Mouse (Mus musculus): ENCODE measurements around the gene Map2k4. TPM values are rescaled to one million over a fixed set of nuclear protein-coding genes. Genes with fewer than 3 reads are reported as not detected.

The Map2k4 gene
- polyA plus RNA-seq, 1 experiment from 2014 or later = 60.2 TPM

DNA sequence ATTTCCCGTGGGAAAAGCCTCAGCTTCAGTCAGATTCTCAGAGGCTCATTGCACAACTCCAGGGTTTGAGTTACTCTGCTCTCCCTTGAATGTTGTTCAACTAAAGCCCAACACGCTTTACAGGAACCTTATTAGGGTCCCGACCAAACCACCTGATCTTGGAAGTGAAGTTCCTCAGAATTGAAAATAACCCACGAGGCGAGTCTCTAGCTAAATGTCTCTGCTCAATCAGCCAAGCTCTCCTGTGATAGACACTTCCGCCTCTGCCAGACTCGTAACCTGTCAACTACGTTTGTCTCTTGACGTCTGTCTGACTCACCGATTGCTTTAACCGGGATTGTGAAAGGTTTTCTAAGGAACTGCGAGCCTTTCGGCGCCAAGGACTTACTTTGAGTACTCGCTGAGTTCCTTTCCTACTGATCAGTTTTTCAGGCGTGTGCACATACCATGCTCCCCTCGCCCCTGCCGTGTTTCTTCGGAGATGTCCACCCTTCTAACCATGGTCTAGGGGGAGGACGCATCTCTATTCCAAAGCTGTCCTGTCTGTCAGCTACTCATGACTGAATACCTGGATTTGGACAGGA is 18.3 kb upstream of the Map2k4 start:
- no peaks in the 10 kb centered on the region for H3K27me3 ChIP-seq (ENCODE audit: insufficient read depth, low read length)
- peak; percentile 2; the same call in 1 of the 2 replicates for ATAC-seq (ENCODE audit: low FRiP score, low TSS enrichment)
- H3K36me3 ChIP-seq (ENCODE audit: insufficient read depth, low read length) = no peaks in the 10 kb centered on the region
- H3K4me1 ChIP-seq (ENCODE audit: insufficient read depth, low read length) = peaks cover 8% of the 10 kb centered on the region
- H3K4me3 ChIP-seq (ENCODE audit: low read length) = peak overlapping the region; percentile 80
- H3K27ac ChIP-seq (ENCODE audit: low read length) = peak overlapping the region; percentile 60
- H3K9ac ChIP-seq (replicated peaks; ENCODE audit: low read length) = peak overlapping the region; percentile 61
- 1% methylated on average over 20 of the region's 20 CpGs for WGBS
- H3K4me2 ChIP-seq (replicated peaks; ENCODE audit: low read depth, low read length) = peak overlapping the region; percentile 84
- no peaks in the 10 kb centered on the region for H3K9me3 ChIP-seq (ENCODE audit: low read length)

- Histone ChIP-seq H3K9ac (replicated peaks; ENCODE audit: low read length) (no peak overlapping the region), H3K27me3 (ENCODE audit: insufficient read depth, low read length) (no peaks in the 10 kb centered on the region), H3K9me3 (ENCODE audit: low read length) (no peaks in the 10 kb centered on the region), H3K4me3 (ENCODE audit: low read length) (no peak overlapping the region), H3K4me2 (replicated peaks; ENCODE audit: low read depth, low read length) (no peak overlapping the region), H3K36me3 (ENCODE audit: insufficient read depth, low read length) (no peaks in the 10 kb centered on the region), H3K27ac (ENCODE audit: low read length) (no peak overlapping the region), H3K4me1 (ENCODE audit: insufficient read depth, low read length) (no peaks in the 10 kb centered on the region)
- 61% methylated on average over 3 of the region's 3 CpGs for WGBS
- ATAC-seq (ENCODE audit: low FRiP score, low TSS enrichment) = no peak
Observed at GRCm38 (mm10) chr11:65801899-65802298, 13.8 kb upstream of the Map2k4 start.

GRCm38 (mm10) chr11:65795896-65796295 is 7.8 kb upstream of the Map2k4 start:
- H3K9ac ChIP-seq (replicated peaks; ENCODE audit: low read length) = no peak overlapping the region
- ATAC-seq (ENCODE audit: low FRiP score, low TSS enrichment) = no peak
- H3K9me3 ChIP-seq (ENCODE audit: low read length) = no peaks in the 10 kb centered on the region
- H3K4me3 ChIP-seq (ENCODE audit: low read length) = no peak overlapping the region
- H3K4me1 ChIP-seq (ENCODE audit: insufficient read depth, low read length) = no peaks in the 10 kb centered on the region
- 73% methylated on average over 1 of the region's 1 CpGs for WGBS
- H3K36me3 ChIP-seq (ENCODE audit: insufficient read depth, low read length) = no peaks in the 10 kb centered on the region
- no peak overlapping the region for H3K4me2 ChIP-seq (replicated peaks; ENCODE audit: low read depth, low read length)
- no peak overlapping the region for H3K27ac ChIP-seq (ENCODE audit: low read length)
- H3K27me3 ChIP-seq (ENCODE audit: insufficient read depth, low read length) = no peaks in the 10 kb centered on the region

GRCm38 (mm10) chr11:65794428-65795219 is 6.5 kb upstream of the Map2k4 start:
- H3K36me3 ChIP-seq (ENCODE audit: insufficient read depth, low read length) = no peaks in the 10 kb centered on the region
- H3K4me2 ChIP-seq (replicated peaks; ENCODE audit: low read depth, low read length) = no peak overlapping the region
- H3K9me3 ChIP-seq (ENCODE audit: low read length) = no peaks in the 10 kb centered on the region
- no peak for ATAC-seq (ENCODE audit: low FRiP score, low TSS enrichment)
- H3K4me3 ChIP-seq (ENCODE audit: low read length) = no peak overlapping the region
- WGBS = 66% methylated on average over 10 of the region's 10 CpGs
- H3K27me3 ChIP-seq (ENCODE audit: insufficient read depth, low read length) = no peaks in the 10 kb centered on the region
- no peak overlapping the region for H3K27ac ChIP-seq (ENCODE audit: low read length)
- H3K9ac ChIP-seq (replicated peaks; ENCODE audit: low read length) = no peak overlapping the region
- no peaks in the 10 kb centered on the region for H3K4me1 ChIP-seq (ENCODE audit: insufficient read depth, low read length)

GRCm38 (mm10) chr11:65787421-65788151 is 511 bp downstream of the Map2k4 start:
- H3K27ac ChIP-seq (ENCODE audit: low read length) = peak overlapping the region; percentile 75
- WGBS = 0% methylated on average over 56 of the region's 71 CpGs
- peaks cover 14% of the 10 kb centered on the region for H3K4me1 ChIP-seq (ENCODE audit: insufficient read depth, low read length)
- peak overlapping the region; percentile 97 for H3K9ac ChIP-seq (replicated peaks; ENCODE audit: low read length)
- ATAC-seq (ENCODE audit: low FRiP score, low TSS enrichment) = peak; percentile 89
- H3K4me2 ChIP-seq (replicated peaks; ENCODE audit: low read depth, low read length) = peak overlapping the region; percentile 67
- H3K27me3 ChIP-seq (ENCODE audit: insufficient read depth, low read length) = no peaks in the 10 kb centered on the region
- no peaks in the 10 kb centered on the region for H3K9me3 ChIP-seq (ENCODE audit: low read length)
- peak overlapping the region; percentile 80 for H3K4me3 ChIP-seq (ENCODE audit: low read length)
- no peaks in the 10 kb centered on the region for H3K36me3 ChIP-seq (ENCODE audit: insufficient read depth, low read length)

- no peak for ATAC-seq (ENCODE audit: low FRiP score, low TSS enrichment)
- WGBS = 83% methylated on average over 2 of the region's 2 CpGs
- Histone ChIP-seq H3K4me1 (ENCODE audit: insufficient read depth, low read length) (peaks cover 14% of the 10 kb centered on the region), H3K4me2 (replicated peaks; ENCODE audit: low read depth, low read length) (peak overlapping the region; percentile 67; the same call in 1 of the 2 replicates), H3K4me3 (ENCODE audit: low read length) (peak overlapping the region; percentile 9; the same call in 1 of the 2 replicates), H3K9ac (replicated peaks; ENCODE audit: low read length) (no peak overlapping the region), H3K27ac (ENCODE audit: low read length) (no peak overlapping the region), H3K9me3 (ENCODE audit: low read length) (no peaks in the 10 kb centered on the region), H3K36me3 (ENCODE audit: insufficient read depth, low read length) (no peaks in the 10 kb centered on the region), H3K27me3 (ENCODE audit: insufficient read depth, low read length) (no peaks in the 10 kb centered on the region)
Observed at GRCm38 (mm10) chr11:65786160-65786559, 1.9 kb downstream of the Map2k4 start.

DNA sequence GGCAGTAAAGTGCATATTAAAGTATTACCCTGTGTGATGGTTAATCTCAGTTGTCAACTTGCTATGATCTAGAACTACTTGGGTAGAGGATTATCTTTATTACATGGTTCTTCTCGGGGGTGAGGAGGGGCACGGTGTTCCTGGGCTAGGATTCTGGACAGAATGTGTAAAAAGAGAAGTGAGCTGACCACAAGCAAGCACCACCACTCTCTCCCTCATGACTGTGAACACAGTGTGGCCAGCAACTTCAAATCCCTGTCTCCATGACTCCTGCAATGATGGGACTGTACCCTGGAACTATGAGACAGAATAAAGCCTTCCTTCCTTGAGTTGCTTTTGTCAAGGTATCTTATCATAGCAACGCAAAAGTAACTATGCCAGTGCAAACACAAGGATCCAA is 6.5 kb downstream of the Map2k4 start:
- peaks cover 9% of the 10 kb centered on the region for H3K36me3 ChIP-seq (ENCODE audit: insufficient read depth, low read length)
- H3K9ac ChIP-seq (replicated peaks; ENCODE audit: low read length) = no peak overlapping the region
- H3K27me3 ChIP-seq (ENCODE audit: insufficient read depth, low read length) = no peaks in the 10 kb centered on the region
- WGBS = 84% methylated on average over 3 of the region's 3 CpGs
- no peak for ATAC-seq (ENCODE audit: low FRiP score, low TSS enrichment)
- no peak overlapping the region for H3K4me2 ChIP-seq (replicated peaks; ENCODE audit: low read depth, low read length)
- H3K4me1 ChIP-seq (ENCODE audit: insufficient read depth, low read length) = peaks cover 34% of the 10 kb centered on the region
- no peak overlapping the region for H3K27ac ChIP-seq (ENCODE audit: low read length)
- no peaks in the 10 kb centered on the region for H3K9me3 ChIP-seq (ENCODE audit: low read length)
- H3K4me3 ChIP-seq (ENCODE audit: low read length) = no peak overlapping the region

DNA sequence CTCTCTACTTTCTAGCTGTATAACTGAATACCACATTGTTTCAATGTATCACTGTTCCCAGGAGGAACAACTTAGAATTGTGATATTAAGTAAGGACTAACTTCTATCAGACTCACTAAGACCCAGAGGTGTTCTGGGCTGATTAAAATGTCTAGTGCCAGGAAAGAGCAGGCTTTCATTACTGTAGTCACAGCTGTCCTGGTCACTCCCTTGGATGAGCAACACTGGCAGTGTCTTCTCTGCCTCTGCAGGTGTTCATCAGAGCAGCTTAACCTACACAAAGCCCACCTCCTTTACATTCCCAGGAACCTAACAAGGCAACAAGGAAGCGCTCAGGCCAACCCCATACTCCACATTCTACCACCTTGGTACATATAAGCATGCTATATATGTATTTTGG is 8.5 kb downstream of the Map2k4 start:
- Histone ChIP-seq H3K27ac (ENCODE audit: low read length) (no peak overlapping the region), H3K9me3 (ENCODE audit: low read length) (no peaks in the 10 kb centered on the region), H3K4me1 (ENCODE audit: insufficient read depth, low read length) (peaks cover 26% of the 10 kb centered on the region), H3K4me2 (replicated peaks; ENCODE audit: low read depth, low read length) (no peak overlapping the region), H3K9ac (replicated peaks; ENCODE audit: low read length) (no peak overlapping the region), H3K27me3 (ENCODE audit: insufficient read depth, low read length) (no peaks in the 10 kb centered on the region), H3K36me3 (ENCODE audit: insufficient read depth, low read length) (peaks cover 9% of the 10 kb centered on the region), H3K4me3 (ENCODE audit: low read length) (no peak overlapping the region)
- no peak for ATAC-seq (ENCODE audit: low FRiP score, low TSS enrichment)
- WGBS = 89% methylated on average over 1 of the region's 1 CpGs

- H3K9me3 ChIP-seq (ENCODE audit: low read length) = no peaks in the 10 kb centered on the region
- no peak for ATAC-seq (ENCODE audit: low FRiP score, low TSS enrichment)
- no peaks in the 10 kb centered on the region for H3K27me3 ChIP-seq (ENCODE audit: insufficient read depth, low read length)
- peaks cover 30% of the 10 kb centered on the region for H3K4me1 ChIP-seq (ENCODE audit: insufficient read depth, low read length)
- H3K4me2 ChIP-seq (replicated peaks; ENCODE audit: low read depth, low read length) = no peak overlapping the region
- no peak overlapping the region for H3K9ac ChIP-seq (replicated peaks; ENCODE audit: low read length)
- peaks cover 9% of the 10 kb centered on the region for H3K36me3 ChIP-seq (ENCODE audit: insufficient read depth, low read length)
- 58% methylated on average over 1 of the region's 1 CpGs for WGBS
- H3K4me3 ChIP-seq (ENCODE audit: low read length) = no peak overlapping the region
- peak overlapping the region; percentile 4; the same call in 1 of the 2 replicates for H3K27ac ChIP-seq (ENCODE audit: low read length)
Observed at GRCm38 (mm10) chr11:65779066-65779465, 9.0 kb downstream of the Map2k4 start.

Measured in kidney, embryonic 16.5 days (tissue).